In genomic region chr11:105367163-105367562, GRCm38 (mm10) we compare ENCODE assay signal across 25 mouse cellular contexts.
DNase-seq lines count a peak whose midpoint lies in the region; ATAC-seq and TF ChIP-seq lines count a peak whose summit lies in the region.
"Had no signal": no experiment of that assay in that cellular context is flagged by ENCODE, and none has a peak within 500 bp of the region (broad histone marks: within the 10 kb centered on the region; RNA-seq: fewer than 3 reads in every experiment).

No protein-coding gene starts in this region.

- H3K9me3 ChIP-seq in megakaryocyte, embryonic 14.5 days = no peaks in the 10 kb centered on the region
- no peaks in the 10 kb centered on the region for H3K9me3 ChIP-seq in liver, embryonic 13.5 days (replicated peaks)
- H3K9me3 ChIP-seq: embryonic facial prominence, embryonic 15.5 days; forebrain, embryonic 10.5 days; hindbrain, embryonic 15.5 days; midbrain, embryonic 15.5 days; neural tube, embryonic 12.5 days had no signal

- no peak for ATAC-seq in megakaryocyte, adult 5-6 weeks (ENCODE audit: poor library complexity, severe bottlenecking)
- no peak; the same call in 1 of the 2 replicates for ATAC-seq in liver, embryonic 13.5 days (ENCODE audit: low read depth)
- ATAC-seq in megakaryocyte-erythroid progenitor cell, adult 5-6 weeks (replicated peaks; ENCODE audit: low FRiP score, low TSS enrichment, poor library complexity, severe bottlenecking) = peak; percentile 48
- ATAC-seq: forebrain, embryonic 16.5 days; midbrain, embryonic 15.5 days; Patski had no signal

- no peak for TF ChIP-seq CTCF in gastrocnemius, adult 2 months (IDR thresholded peaks at IDR 0.05)

- DNase-seq in gastrocnemius, adult 2 months = no peak
- no peak for DNase-seq in gastrocnemius, postnatal 25 days
- no peak for DNase-seq in liver, embryonic 13.5 days
- DNase-seq in left cerebral cortex, postnatal 14 days (ENCODE audit: low spot score in 2 of 2) = no peak
- no peak for DNase-seq in spleen, postnatal 14 days (ENCODE audit: low spot score in 2 of 2)
- DNase-seq: adrenal gland, postnatal 36 days; cerebellum, adult 11-12 months; cerebellum, postnatal 25 days; gastrocnemius, postnatal 36 days; kidney, adult 2 months; layer of hippocampus, adult 9-11 months; left cerebral cortex, postnatal 4 days; lung, postnatal 10 days; thymus, postnatal 36 days had no signal

- peak overlapping the region; percentile 71 for H3K9ac ChIP-seq in liver, embryonic 13.5 days
- H3K9ac ChIP-seq: embryonic facial prominence, embryonic 15.5 days; hindbrain, embryonic 15.5 days; midbrain, embryonic 15.5 days; neural tube, embryonic 12.5 days had no signal

- peaks cover 7% of the 10 kb centered on the region for H3K36me3 ChIP-seq in megakaryocyte, embryonic 14.5 days (replicated peaks; ENCODE audit: low read length)
- H3K36me3 ChIP-seq in liver, embryonic 13.5 days = no peaks in the 10 kb centered on the region
- H3K36me3 ChIP-seq: embryonic facial prominence, embryonic 15.5 days; forebrain, embryonic 10.5 days; hindbrain, embryonic 15.5 days; midbrain, embryonic 15.5 days; neural tube, embryonic 12.5 days had no signal

- H3K27ac ChIP-seq in gastrocnemius, adult 2 months = peak overlapping the region; percentile 8; the same call in 1 of the 2 replicates
- peak overlapping the region; percentile 97 for H3K27ac ChIP-seq in liver, embryonic 13.5 days
- H3K27ac ChIP-seq: embryonic facial prominence, embryonic 15.5 days; forebrain, embryonic 10.5 days; hindbrain, embryonic 15.5 days; kidney, postnatal 0 days; midbrain, embryonic 15.5 days; neural tube, embryonic 12.5 days had no signal

- peaks cover 100% of the 10 kb centered on the region for H3K4me1 ChIP-seq in megakaryocyte, embryonic 14.5 days
- H3K4me1 ChIP-seq in liver, embryonic 13.5 days (replicated peaks) = peaks cover 73% of the 10 kb centered on the region

- WGBS in liver, embryonic 13.5 days (ENCODE audit: insufficient replicate concordance) = 17% methylated on average over 3 of the region's 3 CpGs

- intact Hi-C loops in gastrocnemius, adult 2 months (cut with DNase I) = no loop called here
- intact Hi-C loops in left cerebral cortex, postnatal 14 days (cut with DNase I) = loop anchor here (10.0 kb wide), 2 partner anchors 118 to 468 kb away; no protein-coding TSS in a partner anchor

- H3K4me3 ChIP-seq in gastrocnemius, adult 2 months = no peak overlapping the region
- peak overlapping the region; percentile 4 for H3K4me3 ChIP-seq in megakaryocyte, embryonic 14.5 days (replicated peaks)
- H3K4me3 ChIP-seq in liver, embryonic 13.5 days (replicated peaks) = no peak overlapping the region
- H3K4me3 ChIP-seq: embryonic facial prominence, embryonic 15.5 days; forebrain, embryonic 10.5 days; hindbrain, embryonic 15.5 days; midbrain, embryonic 15.5 days; neural tube, embryonic 12.5 days had no signal

- peak overlapping the region; percentile 64; the same call in 1 of the 2 replicates for H3K4me2 ChIP-seq in liver, embryonic 13.5 days
- H3K4me2 ChIP-seq: embryonic facial prominence, embryonic 15.5 days; hindbrain, embryonic 15.5 days; midbrain, embryonic 15.5 days; neural tube, embryonic 12.5 days had no signal

- H3K27me3 ChIP-seq in megakaryocyte, embryonic 14.5 days (replicated peaks) = peaks cover 3% of the 10 kb centered on the region
- peaks cover 20% of the 10 kb centered on the region for H3K27me3 ChIP-seq in liver, embryonic 13.5 days
- H3K27me3 ChIP-seq: embryonic facial prominence, embryonic 15.5 days; hindbrain, embryonic 15.5 days; midbrain, embryonic 15.5 days; neural tube, embryonic 12.5 days; Patski had no signal
